10 mouse cellular contexts compared by ENCODE assay signal in genomic region chr5:138086842-138087241, GRCm38 (mm10). TPM values are rescaled to one million over a fixed set of nuclear protein-coding genes. Genes with fewer than 3 reads are reported as not detected.
DNase-seq lines count a peak whose midpoint lies in the region; ATAC-seq and TF ChIP-seq lines count a peak whose summit lies in the region.
"Had no signal": no experiment of that assay in that cellular context is flagged by ENCODE, and none has a peak within 500 bp of the region (broad histone marks: within the 10 kb centered on the region; RNA-seq: fewer than 3 reads in every experiment).

No protein-coding gene starts in this region.

- no peak overlapping the region for H3K27ac ChIP-seq in limb, embryonic 11.5 days (replicated peaks; ENCODE audit: low read depth, low read length)
- no peak overlapping the region for H3K27ac ChIP-seq in limb, embryonic 10.5 days
- H3K27ac ChIP-seq in hindbrain, embryonic 11.5 days (ENCODE audit: low read depth, low read length) = no peak overlapping the region
- no peak overlapping the region for H3K27ac ChIP-seq in liver, embryonic 14.5 days
- H3K27ac ChIP-seq in stomach, embryonic 15.5 days = no peak overlapping the region
- H3K27ac ChIP-seq in heart, embryonic 12.5 days (ENCODE audit: poor library complexity, severe bottlenecking) = no peak overlapping the region

- no peaks in the 10 kb centered on the region for H3K9me3 ChIP-seq in limb, embryonic 11.5 days (ENCODE audit: control insufficient read depth, low read length)
- H3K9me3 ChIP-seq in limb, embryonic 10.5 days (replicated peaks) = no peaks in the 10 kb centered on the region
- no peaks in the 10 kb centered on the region for H3K9me3 ChIP-seq in hindbrain, embryonic 11.5 days (ENCODE audit: control insufficient read depth, low read length)
- no peaks in the 10 kb centered on the region for H3K9me3 ChIP-seq in liver, embryonic 14.5 days (ENCODE audit: control insufficient read depth, low read length)
- H3K9me3 ChIP-seq in stomach, embryonic 15.5 days = no peaks in the 10 kb centered on the region
- H3K9me3 ChIP-seq in heart, embryonic 12.5 days (replicated peaks) = no peaks in the 10 kb centered on the region

- no peak overlapping the region; the same call in 1 of the 2 replicates for H3K4me3 ChIP-seq in limb, embryonic 11.5 days (ENCODE audit: low read depth, low read length)
- H3K4me3 ChIP-seq in limb, embryonic 10.5 days = no peak overlapping the region
- no peak overlapping the region; the same call in 1 of the 2 replicates for H3K4me3 ChIP-seq in hindbrain, embryonic 11.5 days (ENCODE audit: low read depth, low read length)
- no peak overlapping the region for H3K4me3 ChIP-seq in liver, embryonic 14.5 days (ENCODE audit: insufficient read depth in 1 of 2, low read depth in 2 of 2, low read length in 2 of 2)
- H3K4me3 ChIP-seq in stomach, embryonic 15.5 days (replicated peaks) = no peak overlapping the region
- H3K4me3 ChIP-seq in heart, embryonic 12.5 days = no peak overlapping the region

- no peak for TF ChIP-seq EP300 in liver, embryonic 14.5 days (IDR thresholded peaks at IDR 0.05; ENCODE audit: low read depth)

- TF ChIP-seq CTCF in liver, embryonic 14.5 days (IDR thresholded peaks at IDR 0.05; ENCODE audit: low read depth) = no peak

- no peak for ATAC-seq in limb, embryonic 11.5 days (ENCODE audit: insufficient number of reproducible peaks, low FRiP score, low TSS enrichment, low read depth)
- no peak for ATAC-seq in hindbrain, embryonic 11.5 days (ENCODE audit: low FRiP score)
- no peak for ATAC-seq in liver, embryonic 14.5 days (ENCODE audit: insufficient read depth)
- ATAC-seq in stomach, embryonic 15.5 days (ENCODE audit: insufficient read depth, low FRiP score, low read depth) = no peak
- no peak for ATAC-seq in heart, embryonic 12.5 days (ENCODE audit: insufficient number of reproducible peaks, low FRiP score)

- DNase-seq in limb, embryonic 11.5 days (ENCODE audit: low spot score) = no peak
- DNase-seq in limb, embryonic 10.5 days (ENCODE audit: low spot score) = no peak
- no peak for DNase-seq in hindbrain, embryonic 11.5 days (ENCODE audit: low spot score)
- DNase-seq in liver, embryonic 14.5 days (ENCODE audit: low read depth in 3 of 3, low spot score in 3 of 3) = no peak
- DNase-seq in layer of hippocampus, postnatal 10 days (ENCODE audit: low spot score in 2 of 2) = no peak
- no peak for DNase-seq in B cell, adult 2 months
- DNase-seq: lung, postnatal 4 days had no signal

- H3K9ac ChIP-seq in limb, embryonic 11.5 days (ENCODE audit: low read length) = no peak overlapping the region
- H3K9ac ChIP-seq in hindbrain, embryonic 11.5 days (ENCODE audit: low read depth, low read length) = no peak overlapping the region
- H3K9ac ChIP-seq in liver, embryonic 14.5 days (replicated peaks) = no peak overlapping the region
- H3K9ac ChIP-seq in stomach, embryonic 15.5 days = no peak overlapping the region
- no peak overlapping the region for H3K9ac ChIP-seq in heart, embryonic 12.5 days

- no peaks in the 10 kb centered on the region for H3K4me1 ChIP-seq in limb, embryonic 11.5 days (ENCODE audit: control insufficient read depth, insufficient read depth, low read length)
- peaks cover 12% of the 10 kb centered on the region for H3K4me1 ChIP-seq in limb, embryonic 10.5 days
- H3K4me1 ChIP-seq in hindbrain, embryonic 11.5 days (replicated peaks; ENCODE audit: control insufficient read depth, insufficient read depth, low read length) = no peaks in the 10 kb centered on the region
- H3K4me1 ChIP-seq in liver, embryonic 14.5 days (replicated peaks; ENCODE audit: control insufficient read depth in 2 of 2, insufficient read depth in 2 of 2, low read length in 1 of 2) = peaks cover 19 to 21% of the 10 kb centered on the region in 2 experiments
- no peaks in the 10 kb centered on the region for H3K4me1 ChIP-seq in stomach, embryonic 15.5 days
- peaks cover 3% of the 10 kb centered on the region; the same call in 1 of the 2 replicates for H3K4me1 ChIP-seq in heart, embryonic 12.5 days (replicated peaks)

- WGBS in limb, embryonic 11.5 days = 92% methylated on average over 3 of the region's 3 CpGs
- 92% methylated on average over 3 of the region's 3 CpGs for WGBS in limb, embryonic 10.5 days
- WGBS in hindbrain, embryonic 11.5 days = 88% methylated on average over 3 of the region's 3 CpGs
- WGBS in liver, embryonic 14.5 days (ENCODE audit: insufficient replicate concordance) = 73% methylated on average over 3 of the region's 3 CpGs
- 73% methylated on average over 3 of the region's 3 CpGs for WGBS in stomach, embryonic 15.5 days
- WGBS in heart, embryonic 12.5 days = 86% methylated on average over 3 of the region's 3 CpGs

- H3K4me2 ChIP-seq in limb, embryonic 11.5 days (ENCODE audit: low read depth, severe bottlenecking) = peak overlapping the region; percentile 65; the same call in 1 of the 2 replicates
- H3K4me2 ChIP-seq in hindbrain, embryonic 11.5 days (replicated peaks; ENCODE audit: low read depth, low read length) = peak overlapping the region; percentile 58; the same call in 1 of the 2 replicates
- H3K4me2 ChIP-seq in liver, embryonic 14.5 days (ENCODE audit: low read depth) = peak overlapping the region; percentile 89
- peak overlapping the region; percentile 69; the same call in 1 of the 2 replicates for H3K4me2 ChIP-seq in stomach, embryonic 15.5 days
- no peak overlapping the region for H3K4me2 ChIP-seq in heart, embryonic 12.5 days

- no peaks in the 10 kb centered on the region for H3K27me3 ChIP-seq in limb, embryonic 11.5 days (ENCODE audit: control insufficient read depth, insufficient read depth, low read length)
- no peaks in the 10 kb centered on the region for H3K27me3 ChIP-seq in limb, embryonic 10.5 days (ENCODE audit: low read depth, poor library complexity, severe bottlenecking)
- H3K27me3 ChIP-seq in hindbrain, embryonic 11.5 days (ENCODE audit: control insufficient read depth, insufficient read depth, low read length) = no peaks in the 10 kb centered on the region
- no peaks in the 10 kb centered on the region for H3K27me3 ChIP-seq in liver, embryonic 14.5 days (ENCODE audit: control insufficient read depth, insufficient read depth, low read length)
- no peaks in the 10 kb centered on the region for H3K27me3 ChIP-seq in stomach, embryonic 15.5 days (replicated peaks)
- no peaks in the 10 kb centered on the region for H3K27me3 ChIP-seq in heart, embryonic 12.5 days (replicated peaks)

- no peaks in the 10 kb centered on the region; the same call in 1 of the 2 replicates for H3K36me3 ChIP-seq in limb, embryonic 11.5 days (ENCODE audit: control insufficient read depth, insufficient read depth, low read length)
- H3K36me3 ChIP-seq in limb, embryonic 10.5 days = peaks cover 34% of the 10 kb centered on the region
- H3K36me3 ChIP-seq in hindbrain, embryonic 11.5 days (ENCODE audit: control insufficient read depth, insufficient read depth, low read length) = no peaks in the 10 kb centered on the region
- H3K36me3 ChIP-seq in liver, embryonic 14.5 days (replicated peaks; ENCODE audit: control insufficient read depth, insufficient read depth, low read depth) = no peaks in the 10 kb centered on the region; the same call in 1 of the 2 replicates
- H3K36me3 ChIP-seq in stomach, embryonic 15.5 days = no peaks in the 10 kb centered on the region
- H3K36me3 ChIP-seq in heart, embryonic 12.5 days = peaks cover 12% of the 10 kb centered on the region

RNA-seq across cellular contexts. Expression of gene Zkscan1, which starts 2.0 kb away (rescaled TPM):
- 31.5 and 39.9 TPM in 2 replicates for polyA plus RNA-seq in limb, embryonic 11.5 days (2014; fragmentation: Nextera tagmentation; extraction: Ambion mirVana)
- 24.5 and 29.4 TPM in 2 replicates for polyA plus RNA-seq in limb, embryonic 10.5 days (2016; fragmentation: Nextera tagmentation; extraction: Ambion mirVana)
- polyA plus RNA-seq in hindbrain, embryonic 11.5 days (2014; fragmentation: Nextera tagmentation; extraction: Ambion mirVana) = 32.5 and 39.4 TPM in 2 replicates
- polyA plus RNA-seq in liver, embryonic 14.5 days (2012; rRNA removed) = 1.5 and 2.2 TPM in 2 replicates
- polyA plus RNA-seq in liver, embryonic 14.5 days (2014; fragmentation: Nextera tagmentation; extraction: Ambion mirVana) = 4.7 and 4.9 TPM in 2 replicates
- 13.6 and 14.8 TPM in 2 replicates for polyA plus RNA-seq in stomach, embryonic 15.5 days (2015; fragmentation: Nextera tagmentation; extraction: Ambion mirVana)
- total RNA-seq in layer of hippocampus, postnatal 10 days (2021) = 10 to 100 TPM; 38.4 to 43.5 TPM
- polyA plus RNA-seq in heart, embryonic 12.5 days (2016; fragmentation: Nextera tagmentation; extraction: Ambion mirVana) = 15.7 and 15.9 TPM in 2 replicates

RNA-seq across cellular contexts. Expression of gene Zscan21, which starts 29.9 kb away (rescaled TPM):
- 94.4 and 96.4 TPM in 2 replicates for polyA plus RNA-seq in limb, embryonic 11.5 days (2014; fragmentation: Nextera tagmentation; extraction: Ambion mirVana)
- 87.1 and 97.2 TPM in 2 replicates for polyA plus RNA-seq in limb, embryonic 10.5 days (2016; fragmentation: Nextera tagmentation; extraction: Ambion mirVana)
- polyA plus RNA-seq in hindbrain, embryonic 11.5 days (2014; fragmentation: Nextera tagmentation; extraction: Ambion mirVana) = 110 and 124 TPM in 2 replicates
- 5.3 and 7.7 TPM in 2 replicates for polyA plus RNA-seq in liver, embryonic 14.5 days (2012; rRNA removed)
- 13.3 and 13.9 TPM in 2 replicates for polyA plus RNA-seq in liver, embryonic 14.5 days (2014; fragmentation: Nextera tagmentation; extraction: Ambion mirVana)
- polyA plus RNA-seq in stomach, embryonic 15.5 days (2015; fragmentation: Nextera tagmentation; extraction: Ambion mirVana) = 46.2 and 48.7 TPM in 2 replicates
- total RNA-seq in layer of hippocampus, postnatal 10 days (2021) = 10 to 100 TPM; 23.0 to 26.6 TPM
- 37.6 and 38.1 TPM in 2 replicates for polyA plus RNA-seq in heart, embryonic 12.5 days (2016; fragmentation: Nextera tagmentation; extraction: Ambion mirVana)

RNA-seq across cellular contexts. Expression of gene Smok3c, which starts 33.8 kb away (rescaled TPM):
- polyA plus RNA-seq in limb, embryonic 11.5 days (2014; fragmentation: Nextera tagmentation; extraction: Ambion mirVana) = not detected in 2 replicates
- not detected in 2 replicates for polyA plus RNA-seq in limb, embryonic 10.5 days (2016; fragmentation: Nextera tagmentation; extraction: Ambion mirVana)
- polyA plus RNA-seq in hindbrain, embryonic 11.5 days (2014; fragmentation: Nextera tagmentation; extraction: Ambion mirVana) = not detected in 2 replicates
- polyA plus RNA-seq in liver, embryonic 14.5 days (2012; rRNA removed) = not detected in 2 replicates
- not detected in 2 replicates for polyA plus RNA-seq in liver, embryonic 14.5 days (2014; fragmentation: Nextera tagmentation; extraction: Ambion mirVana)
- polyA plus RNA-seq in stomach, embryonic 15.5 days (2015; fragmentation: Nextera tagmentation; extraction: Ambion mirVana) = not detected in 2 replicates
- not detected for total RNA-seq in layer of hippocampus, postnatal 10 days (2021)
- not detected in 2 replicates for polyA plus RNA-seq in heart, embryonic 12.5 days (2016; fragmentation: Nextera tagmentation; extraction: Ambion mirVana)
- total RNA-seq: layer of hippocampus, postnatal 14 days had no signal
